Mouse (Mus musculus): ENCODE results near the gene Zfyve28. TPM values are rescaled to one million over a fixed set of nuclear protein-coding genes. Genes with fewer than 3 reads are reported as not detected.

Zfyve28 gene
- total RNA-seq, 2 experiments from 2014 or later = 0.04 to 0.25 TPM

Other genes starting within 250 kb of the Zfyve28 start
- 1.7 and 2.1 TPM in 2 replicates for gene Poln, start 119.0 kb downstream of the Zfyve28 start, total RNA-seq (2015)
- gene Poln, start 119.0 kb downstream of the Zfyve28 start, total RNA-seq (2017) = 1.2 and 2.5 TPM in 2 replicates
- gene Haus3, start 118.9 kb downstream of the Zfyve28 start, total RNA-seq (2015) = 90.0 and 96.2 TPM in 2 replicates
- gene Haus3, start 118.9 kb downstream of the Zfyve28 start, total RNA-seq (2017) = 108 and 158 TPM in 2 replicates
- gene Mxd4, start 100.7 kb downstream of the Zfyve28 start, total RNA-seq (2015) = 14.7 and 17.4 TPM in 2 replicates
- gene Mxd4, start 100.7 kb downstream of the Zfyve28 start, total RNA-seq (2017) = 20.1 and 21.0 TPM in 2 replicates
- gene Cfap99, start 151 bp upstream of the Zfyve28 start, total RNA-seq (2015) = not detected in 2 replicates
- gene Cfap99, start 151 bp upstream of the Zfyve28 start, total RNA-seq (2017) = not detected in 2 replicates
- gene Rnf4, start 47.8 kb upstream of the Zfyve28 start, total RNA-seq (2015) = 143 and 145 TPM in 2 replicates
- gene Rnf4, start 47.8 kb upstream of the Zfyve28 start, total RNA-seq (2017) = 107 and 120 TPM in 2 replicates
- 27.1 and 38.6 TPM in 2 replicates for gene Fam193a, start 81.5 kb upstream of the Zfyve28 start, total RNA-seq (2015)
- 30.8 and 48.2 TPM in 2 replicates for gene Fam193a, start 81.5 kb upstream of the Zfyve28 start, total RNA-seq (2017)
- gene Tnip2, start 225.5 kb upstream of the Zfyve28 start, total RNA-seq (2015) = 7.8 and 9.5 TPM in 2 replicates
- gene Tnip2, start 225.5 kb upstream of the Zfyve28 start, total RNA-seq (2017) = 17.6 and 22.2 TPM in 2 replicates
- gene Sh3bp2, start 237.4 kb upstream of the Zfyve28 start, total RNA-seq (2015) = 8.6 and 10.0 TPM in 2 replicates
- gene Sh3bp2, start 237.4 kb upstream of the Zfyve28 start, total RNA-seq (2017) = 21.0 and 23.0 TPM in 2 replicates